Mouse (Mus musculus) thymus, postnatal 0 days (tissue): ENCODE measurements around the gene Ugt1a5. TPM values are rescaled to one million over a fixed set of nuclear protein-coding genes. Genes with fewer than 3 reads are reported as not detected.

Experiments used
- DNase-seq: peaks from one replicate; pipeline ENCODE4 v3.0.0-alpha.2; 2015; ENCODE audit warnings: low spot score
- polyA plus RNA-seq: library from polyadenylated mRNA; unstranded; fragments of >200 nt; fragmentation: Nextera tagmentation; extraction: Ambion mirVana; gene quantifications from 2 replicates; pipeline ENCODE4 v1.2.1, GENCODE M21; 2015

Gene Ugt1a5
- polyA plus RNA-seq, 1 experiment from 2014 or later, result not detected

- no peak for DNase-seq
Observed at GRCm38 (mm10) chr1:88259643-88260024, 93.8 kb downstream of the Ugt1a5 start.

GRCm38 (mm10) chr1:88260114-88260513, 94.3 kb downstream of the Ugt1a5 start:
- DNase-seq, result no peak

GRCm38 (mm10) chr1:88260604-88261377, 95.0 kb downstream of the Ugt1a5 start:
- no peak for DNase-seq

GRCm38 (mm10) chr1:88261706-88262105, 95.9 kb downstream of the Ugt1a5 start:
- no peak for DNase-seq

GRCm38 (mm10) chr1:88262255-88262654, 96.4 kb downstream of the Ugt1a5 start:
- no peak for DNase-seq

GRCm38 (mm10) chr1:88262961-88263360, 97.1 kb downstream of the Ugt1a5 start:
- no peak for DNase-seq

GRCm38 (mm10) chr1:88263778-88264177, 98.0 kb downstream of the Ugt1a5 start:
- DNase-seq, result no peak

- DNase-seq, result no peak
Observed at GRCm38 (mm10) chr1:88264237-88264868, 98.5 kb downstream of the Ugt1a5 start.

- DNase-seq, result no peak
Observed at GRCm38 (mm10) chr1:88264869-88265240, 99.0 kb downstream of the Ugt1a5 start.

GRCm38 (mm10) chr1:88266123-88266522, 100.3 kb downstream of the Ugt1a5 start:
- DNase-seq, result no peak

- DNase-seq, result no peak
Observed at GRCm38 (mm10) chr1:88267489-88267888, 101.7 kb downstream of the Ugt1a5 start.

GRCm38 (mm10) chr1:88268070-88268469, 102.3 kb downstream of the Ugt1a5 start:
- no peak for DNase-seq

Other genes with a start within 250 kb of the Ugt1a5 start
- gene Usp40, start 157.5 kb upstream of the Ugt1a5 start, polyA plus RNA-seq, result 11.4 and 13.0 TPM in 2 replicates
- not detected in 2 replicates for gene Ugt1a10, start 110.6 kb upstream of the Ugt1a5 start, polyA plus RNA-seq
- not detected in 2 replicates for gene Ugt1a9, start 95.2 kb upstream of the Ugt1a5 start, polyA plus RNA-seq
- gene Ugt1a8, start 78.2 kb upstream of the Ugt1a5 start, polyA plus RNA-seq, result not detected in 2 replicates
- gene Ugt1a7c, start 71.0 kb upstream of the Ugt1a5 start, polyA plus RNA-seq, result 1.7 and 2.4 TPM in 2 replicates
- 0.08 TPM in 1 of 2 replicates, not detected in the other for gene Ugt1a6b, start 62.8 kb upstream of the Ugt1a5 start, polyA plus RNA-seq
- 1.3 and 1.4 TPM in 2 replicates for gene Ugt1a6a, start 31.2 kb upstream of the Ugt1a5 start, polyA plus RNA-seq
- 0.13 TPM in 1 of 2 replicates, not detected in the other for gene Ugt1a2, start 34.6 kb downstream of the Ugt1a5 start, polyA plus RNA-seq
- gene Dnajb3, start 39.8 kb downstream of the Ugt1a5 start, polyA plus RNA-seq, result 2.9 and 3.9 TPM in 2 replicates
- gene Ugt1a1, start 45.9 kb downstream of the Ugt1a5 start, polyA plus RNA-seq, result 0.36 and 0.54 TPM in 2 replicates
- 0.64 and 1.4 TPM in 2 replicates for gene Mroh2a, start 61.0 kb downstream of the Ugt1a5 start, polyA plus RNA-seq
- 82.7 and 102 TPM in 2 replicates for gene Hjurp, start 111.6 kb downstream of the Ugt1a5 start, polyA plus RNA-seq
- gene Trpm8, start 111.6 kb downstream of the Ugt1a5 start, polyA plus RNA-seq, result not detected in 2 replicates
- gene Spp2, start 240.9 kb downstream of the Ugt1a5 start, polyA plus RNA-seq, result 0.83 and 0.84 TPM in 2 replicates